Mouse (Mus musculus): ENCODE results near the gene Ran. TPM values are rescaled to one million over a fixed set of nuclear protein-coding genes. Genes with fewer than 3 reads are reported as not detected.

The Ran gene
- polyA plus RNA-seq, 2 experiments, result 221 to 461 TPM

DNA sequence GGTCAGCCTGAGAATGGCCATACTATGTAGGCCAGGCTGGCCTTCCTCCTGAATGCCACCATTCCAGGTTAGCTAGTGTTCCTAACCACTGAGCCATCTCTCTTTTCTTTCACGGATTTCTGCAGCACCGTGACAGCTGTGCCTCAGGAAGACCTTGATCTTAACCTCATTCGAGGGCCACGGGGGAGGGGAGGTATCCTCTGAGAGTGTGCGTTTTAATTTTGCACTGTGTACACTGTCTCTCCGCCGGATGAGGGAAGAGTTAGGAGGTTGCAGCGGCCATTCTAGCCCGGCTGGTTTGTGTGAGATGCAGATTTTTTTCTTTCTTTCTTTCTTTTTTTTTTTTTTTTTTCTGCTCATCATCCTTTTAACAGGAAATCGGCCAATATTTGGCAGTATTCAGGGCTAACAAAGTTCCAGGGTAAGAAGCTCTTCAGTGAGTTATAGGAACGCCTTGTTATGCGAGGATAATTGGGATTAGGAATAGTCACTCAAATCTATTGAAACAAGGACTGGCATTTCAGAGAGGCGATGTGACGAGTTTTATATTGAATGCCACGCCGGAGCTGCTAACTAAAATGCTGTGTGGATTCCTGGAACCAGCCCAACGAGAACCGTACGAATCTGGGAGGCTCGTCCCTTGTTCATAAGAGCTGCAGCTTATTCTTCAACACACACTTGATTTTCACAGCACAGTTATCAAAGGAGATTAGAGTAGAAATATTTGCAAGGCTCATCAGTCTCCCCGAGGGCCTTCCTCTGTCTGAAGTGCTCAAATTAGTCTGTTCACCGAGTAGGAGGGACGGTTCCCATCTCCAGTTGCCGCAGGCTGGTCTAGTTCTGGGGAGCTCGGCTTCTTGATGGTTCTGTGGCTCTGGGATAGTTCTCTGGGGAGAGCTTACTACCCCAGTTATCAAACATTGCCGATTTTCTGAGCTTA is 26.0 kb downstream of the Ran start:
- Histone ChIP-seq H3K4me1 (replicated peaks; ENCODE audit: control insufficient read depth in 2 of 2, insufficient read depth in 2 of 2, low read length in 1 of 2) (no peaks in the 10 kb centered on the region), H3K36me3 (replicated peaks; ENCODE audit: control insufficient read depth, insufficient read depth, low read depth) (no peaks in the 10 kb centered on the region), H3K27ac (no peak overlapping the region), H3K4me2 (ENCODE audit: low read depth) (no peak overlapping the region), H3K9ac (replicated peaks) (no peak overlapping the region), H3K9me3 (ENCODE audit: control insufficient read depth, low read length) (no peaks in the 10 kb centered on the region), H3K4me3 (ENCODE audit: insufficient read depth in 1 of 2, low read depth in 2 of 2, low read length in 2 of 2) (no peak overlapping the region), H3K27me3 (ENCODE audit: control insufficient read depth, insufficient read depth, low read length) (no peaks in the 10 kb centered on the region)
- no peak for TF ChIP-seq CTCF (IDR thresholded peaks at IDR 0.05; ENCODE audit: low read depth)
- no peak for TF ChIP-seq EP300 (IDR thresholded peaks at IDR 0.05; ENCODE audit: low read depth)
- WGBS (ENCODE audit: insufficient replicate concordance), result 65% methylated on average over 26 of the region's 26 CpGs
- DNase-seq (ENCODE audit: low read depth in 3 of 3, low spot score in 3 of 3), result no peak
- ATAC-seq (ENCODE audit: insufficient read depth), result no peak

DNA sequence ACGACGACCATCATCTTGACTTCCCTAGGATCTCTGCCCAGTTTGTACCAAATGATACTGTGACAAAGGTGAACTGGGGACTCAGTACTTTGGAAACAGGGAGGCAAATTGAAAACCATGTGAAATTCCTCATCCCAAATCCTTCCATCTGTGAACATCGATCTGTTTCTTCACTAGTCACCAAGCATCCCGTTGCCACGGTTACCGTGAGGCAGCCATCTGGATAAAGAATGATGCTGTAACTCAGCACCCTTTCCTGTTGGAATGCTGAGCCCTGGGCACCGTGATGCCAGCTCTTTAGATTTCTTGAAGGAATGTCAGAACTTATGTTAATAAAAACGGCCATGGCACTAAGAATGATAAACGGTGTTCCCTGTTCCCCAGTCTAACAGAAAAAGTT is 29.5 kb downstream of the Ran start:
- H3K4me3 ChIP-seq (ENCODE audit: insufficient read depth in 1 of 2, low read depth in 2 of 2, low read length in 2 of 2), result no peak overlapping the region
- WGBS (ENCODE audit: insufficient replicate concordance), result 70% methylated on average over 9 of the region's 9 CpGs
- H3K9me3 ChIP-seq (ENCODE audit: control insufficient read depth, low read length), result no peaks in the 10 kb centered on the region
- TF ChIP-seq EP300 (IDR thresholded peaks at IDR 0.05; ENCODE audit: low read depth) (no peak), CTCF (IDR thresholded peaks at IDR 0.05; ENCODE audit: low read depth) (no peak)
- H3K36me3 ChIP-seq (replicated peaks; ENCODE audit: control insufficient read depth, insufficient read depth, low read depth), result no peaks in the 10 kb centered on the region
- no peak overlapping the region for H3K27ac ChIP-seq
- no peak overlapping the region for H3K9ac ChIP-seq (replicated peaks)
- H3K4me2 ChIP-seq (ENCODE audit: low read depth), result no peak overlapping the region
- DNase-seq (ENCODE audit: low read depth in 3 of 3, low spot score in 3 of 3) (no peak), ATAC-seq (ENCODE audit: insufficient read depth) (no peak)
- H3K27me3 ChIP-seq (ENCODE audit: control insufficient read depth, insufficient read depth, low read length), result no peaks in the 10 kb centered on the region
- no peaks in the 10 kb centered on the region for H3K4me1 ChIP-seq (replicated peaks; ENCODE audit: control insufficient read depth in 2 of 2, insufficient read depth in 2 of 2, low read length in 1 of 2)

DNA sequence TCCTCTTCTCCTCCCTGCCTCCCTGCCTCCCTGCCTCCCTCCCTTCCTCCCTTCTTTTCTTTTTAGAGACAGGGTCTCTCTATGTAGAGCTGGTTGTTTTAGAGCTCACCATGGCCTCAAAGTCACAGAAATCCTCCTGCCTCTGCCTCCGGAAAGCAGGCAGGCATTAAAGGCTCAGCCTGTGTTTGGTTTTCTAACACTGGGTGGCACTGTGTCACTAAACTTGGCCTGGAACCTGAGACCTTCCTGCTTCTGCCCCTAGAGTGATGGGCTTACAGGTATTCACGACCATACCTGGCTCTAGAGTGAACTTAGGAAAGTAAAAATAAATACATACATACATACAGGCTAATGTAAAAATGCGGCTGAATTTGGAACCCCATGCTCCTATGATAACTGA is 32.0 kb downstream of the Ran start:
- H3K4me3 ChIP-seq (ENCODE audit: insufficient read depth in 1 of 2, low read depth in 2 of 2, low read length in 2 of 2), result no peak overlapping the region
- 46% methylated on average over 3 of the region's 3 CpGs for WGBS (ENCODE audit: insufficient replicate concordance)

DNA sequence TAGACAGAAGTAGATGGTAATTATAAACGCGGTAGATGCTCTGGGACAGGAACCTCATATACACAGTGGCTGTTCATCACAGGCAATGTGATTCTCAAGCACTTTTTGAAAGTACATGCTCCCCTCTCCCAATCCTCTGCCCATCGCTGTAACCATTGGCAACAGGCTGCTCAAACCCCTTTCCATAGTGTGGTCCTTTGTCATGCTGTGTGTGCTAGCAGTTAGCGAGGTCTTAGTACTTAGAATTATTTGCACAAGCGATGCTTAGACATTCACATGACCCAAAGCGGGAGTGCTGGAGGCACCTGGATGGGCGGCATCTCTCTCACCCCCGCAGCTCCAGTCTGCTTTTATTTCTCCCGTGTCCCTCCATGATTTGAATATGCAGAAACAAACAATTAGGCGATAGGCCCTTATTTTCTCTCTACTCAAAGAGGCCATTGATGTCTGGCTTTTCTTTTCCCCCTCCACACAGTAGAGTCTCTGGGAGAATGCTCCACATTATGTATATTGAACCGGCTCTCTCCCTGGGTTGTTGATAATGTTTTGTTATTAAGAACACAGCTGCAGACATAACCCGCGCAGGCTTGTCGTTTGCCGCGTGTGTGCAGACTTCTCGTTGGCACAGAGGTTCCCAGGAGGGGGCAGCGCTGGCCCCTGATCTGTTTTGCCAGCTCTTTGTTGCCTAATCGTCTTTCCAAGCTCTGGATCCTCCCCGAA is 32.9 kb downstream of the Ran start:
- no peaks in the 10 kb centered on the region for H3K27me3 ChIP-seq (ENCODE audit: control insufficient read depth, insufficient read depth, low read length)
- H3K4me1 ChIP-seq (replicated peaks; ENCODE audit: control insufficient read depth in 2 of 2, insufficient read depth in 2 of 2, low read length in 1 of 2), result no peaks in the 10 kb centered on the region
- no peak overlapping the region for H3K4me3 ChIP-seq (ENCODE audit: insufficient read depth in 1 of 2, low read depth in 2 of 2, low read length in 2 of 2)
- H3K4me2 ChIP-seq (ENCODE audit: low read depth), result no peak overlapping the region
- no peaks in the 10 kb centered on the region for H3K36me3 ChIP-seq (replicated peaks; ENCODE audit: control insufficient read depth, insufficient read depth, low read depth)
- H3K27ac ChIP-seq, result no peak overlapping the region
- H3K9ac ChIP-seq (replicated peaks), result no peak overlapping the region
- TF ChIP-seq CTCF (IDR thresholded peaks at IDR 0.05; ENCODE audit: low read depth) (no peak), EP300 (IDR thresholded peaks at IDR 0.05; ENCODE audit: low read depth) (no peak)
- WGBS (ENCODE audit: insufficient replicate concordance), result 36% methylated on average over 20 of the region's 20 CpGs
- H3K9me3 ChIP-seq (ENCODE audit: control insufficient read depth, low read length), result no peaks in the 10 kb centered on the region
- no peak for DNase-seq (ENCODE audit: low read depth in 3 of 3, low spot score in 3 of 3)
- no peak for ATAC-seq (ENCODE audit: insufficient read depth)

More for the DNA sequence above, 32.0 kb downstream of the Ran start:
- H3K9me3 ChIP-seq (ENCODE audit: control insufficient read depth, low read length), result no peaks in the 10 kb centered on the region
- H3K27me3 ChIP-seq (ENCODE audit: control insufficient read depth, insufficient read depth, low read length), result no peaks in the 10 kb centered on the region
- no peak overlapping the region for H3K4me2 ChIP-seq (ENCODE audit: low read depth)
- H3K4me1 ChIP-seq (replicated peaks; ENCODE audit: control insufficient read depth in 2 of 2, insufficient read depth in 2 of 2, low read length in 1 of 2), result no peaks in the 10 kb centered on the region
- DNase-seq (ENCODE audit: low read depth in 3 of 3, low spot score in 3 of 3), result no peak
- H3K36me3 ChIP-seq (replicated peaks; ENCODE audit: control insufficient read depth, insufficient read depth, low read depth), result no peaks in the 10 kb centered on the region
- ATAC-seq (ENCODE audit: insufficient read depth), result no peak
- no peak overlapping the region for H3K9ac ChIP-seq (replicated peaks)
- no peak overlapping the region for H3K27ac ChIP-seq
- TF ChIP-seq EP300 (IDR thresholded peaks at IDR 0.05; ENCODE audit: low read depth) (no peak), CTCF (IDR thresholded peaks at IDR 0.05; ENCODE audit: low read depth) (no peak)

DNA sequence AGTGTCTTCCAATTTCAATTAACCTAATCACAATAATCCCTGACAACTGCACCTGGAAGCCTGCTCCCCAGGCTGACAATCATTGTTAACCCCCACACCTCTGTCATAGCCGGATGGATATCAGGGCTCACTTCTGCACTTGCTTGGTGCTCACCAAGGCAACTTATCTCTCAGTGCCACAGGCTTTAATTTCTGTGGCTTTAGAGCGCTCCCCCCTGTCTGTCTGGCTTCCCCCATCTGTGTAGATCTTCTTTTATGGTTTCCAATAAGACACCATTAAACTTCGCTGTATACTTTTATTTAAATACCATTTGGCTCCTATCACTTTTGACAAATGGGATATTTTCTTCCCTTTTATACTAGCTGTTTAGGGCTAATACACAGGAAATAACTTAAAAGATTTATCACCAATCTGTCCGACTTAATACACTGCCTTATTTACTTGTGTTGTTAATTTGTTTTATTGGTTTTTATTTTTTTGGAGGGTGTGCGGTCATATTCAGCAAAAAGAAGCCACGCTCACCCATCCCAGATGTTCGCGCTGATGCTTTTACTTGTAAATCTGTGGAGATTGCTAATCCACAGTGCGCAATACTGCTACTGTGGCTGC is 34.9 kb downstream of the Ran start:
- Histone ChIP-seq H3K9me3 (ENCODE audit: control insufficient read depth, low read length) (no peaks in the 10 kb centered on the region), H3K4me3 (ENCODE audit: insufficient read depth in 1 of 2, low read depth in 2 of 2, low read length in 2 of 2) (no peak overlapping the region), H3K4me2 (ENCODE audit: low read depth) (no peak overlapping the region), H3K36me3 (replicated peaks; ENCODE audit: control insufficient read depth, insufficient read depth, low read depth) (no peaks in the 10 kb centered on the region), H3K27me3 (ENCODE audit: control insufficient read depth, insufficient read depth, low read length) (no peaks in the 10 kb centered on the region), H3K9ac (replicated peaks) (no peak overlapping the region), H3K4me1 (replicated peaks; ENCODE audit: control insufficient read depth in 2 of 2, insufficient read depth in 2 of 2, low read length in 1 of 2) (no peaks in the 10 kb centered on the region), H3K27ac (no peak overlapping the region)
- DNase-seq (ENCODE audit: low read depth in 3 of 3, low spot score in 3 of 3), result no peak
- ATAC-seq (ENCODE audit: insufficient read depth), result no peak
- 62% methylated on average over 9 of the region's 9 CpGs for WGBS (ENCODE audit: insufficient replicate concordance)
- TF ChIP-seq CTCF (IDR thresholded peaks at IDR 0.05; ENCODE audit: low read depth), result no peak
- no peak for TF ChIP-seq EP300 (IDR thresholded peaks at IDR 0.05; ENCODE audit: low read depth)

All from liver, embryonic 14.5 days (tissue).